Mouse (Mus musculus): ENCODE results near the gene Flad1.

The Flad1 gene

GRCm38 (mm10) chr3:89365486-89366414, 45.9 kb downstream of the Flad1 start:
- H3K36me3 ChIP-seq (ENCODE audit: control insufficient read depth, insufficient read depth, low read length, poor library complexity, severe bottlenecking): no peaks in the 10 kb centered on the region
- no peak for DNase-seq (ENCODE audit: low read depth, low spot score)
- H3K27me3 ChIP-seq (ENCODE audit: control insufficient read depth, insufficient read depth, low read length, poor library complexity, severe bottlenecking): no peaks in the 10 kb centered on the region

DNA sequence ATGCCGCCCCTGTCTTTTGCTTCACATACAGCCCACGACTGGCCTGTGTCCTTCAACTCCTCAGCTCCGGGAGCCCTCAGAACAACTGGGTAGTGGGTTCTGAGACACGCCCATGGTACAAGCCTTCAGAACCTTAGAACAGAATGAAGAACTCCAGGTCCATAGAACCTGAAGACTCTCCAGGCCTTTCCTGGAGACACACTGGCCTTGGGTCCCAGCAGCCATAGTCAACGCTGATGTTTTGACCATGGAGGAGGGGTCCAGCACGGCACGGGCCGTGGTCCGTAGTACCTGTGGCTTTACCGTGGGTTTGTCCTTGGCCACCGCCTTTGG, 46.6 kb downstream of the Flad1 start, which contains the start of gene Dcst1:
Gene Dcst1 (minus strand): TSS at position 101 of the 333 bp plus-strand sequence.
- H3K36me3 ChIP-seq (ENCODE audit: control insufficient read depth, insufficient read depth, low read length, poor library complexity, severe bottlenecking): no peaks in the 10 kb centered on the region
- no peak for DNase-seq (ENCODE audit: low read depth, low spot score)
- no peaks in the 10 kb centered on the region for H3K27me3 ChIP-seq (ENCODE audit: control insufficient read depth, insufficient read depth, low read length, poor library complexity, severe bottlenecking)

DNA sequence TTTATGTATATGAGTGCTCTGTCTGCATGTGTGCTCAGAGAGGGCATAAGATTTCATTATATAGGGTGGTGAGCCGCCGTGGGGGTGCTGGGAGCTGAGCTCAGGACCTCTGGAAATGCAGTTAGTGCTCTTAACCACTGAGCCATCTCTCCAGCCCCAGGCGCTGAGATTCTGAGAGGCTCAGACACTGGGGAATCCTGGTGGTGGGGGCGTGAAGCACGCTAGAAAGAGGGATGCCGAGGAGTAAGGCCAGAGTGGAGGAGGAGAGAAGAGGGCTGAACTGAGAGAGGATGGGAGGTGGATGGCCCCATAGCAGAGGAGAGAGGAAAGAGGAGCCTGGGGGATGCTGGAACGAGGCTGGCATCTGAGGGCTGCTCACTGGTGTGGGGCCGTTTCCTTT, 47.0 kb downstream of the Flad1 start:
- Histone ChIP-seq H3K36me3 (ENCODE audit: control insufficient read depth, insufficient read depth, low read length, poor library complexity, severe bottlenecking) (no peaks in the 10 kb centered on the region), H3K27me3 (ENCODE audit: control insufficient read depth, insufficient read depth, low read length, poor library complexity, severe bottlenecking) (no peaks in the 10 kb centered on the region)
- no peak for DNase-seq (ENCODE audit: low read depth, low spot score)

- Histone ChIP-seq H3K36me3 (ENCODE audit: control insufficient read depth, insufficient read depth, low read length, poor library complexity, severe bottlenecking) (no peaks in the 10 kb centered on the region), H3K27me3 (ENCODE audit: control insufficient read depth, insufficient read depth, low read length, poor library complexity, severe bottlenecking) (no peaks in the 10 kb centered on the region)
- no peak for DNase-seq (ENCODE audit: low read depth, low spot score)
These were observed 50.0 kb downstream of the Flad1 start, which contains the start of gene Dcst2 for GRCm38 (mm10) chr3:89361675-89362074. TSS of gene Dcst2 (plus strand) at chr3:89361975.

GRCm38 (mm10) chr3:89360237-89360636, 51.4 kb downstream of the Flad1 start:
- peak; percentile 40 for DNase-seq (ENCODE audit: low read depth, low spot score)
- no peaks in the 10 kb centered on the region for H3K36me3 ChIP-seq (ENCODE audit: control insufficient read depth, insufficient read depth, low read length, poor library complexity, severe bottlenecking)

GRCm38 (mm10) chr3:89359630-89360029, 52.0 kb downstream of the Flad1 start:
- Histone ChIP-seq H3K27me3 (ENCODE audit: control insufficient read depth, insufficient read depth, low read length, poor library complexity, severe bottlenecking) (no peaks in the 10 kb centered on the region), H3K36me3 (ENCODE audit: control insufficient read depth, insufficient read depth, low read length, poor library complexity, severe bottlenecking) (no peaks in the 10 kb centered on the region)
- no peak for DNase-seq (ENCODE audit: low read depth, low spot score)

More at GRCm38 (mm10) chr3:89360237-89360636, 51.4 kb downstream of the Flad1 start:
- no peaks in the 10 kb centered on the region for H3K27me3 ChIP-seq (ENCODE audit: control insufficient read depth, insufficient read depth, low read length, poor library complexity, severe bottlenecking)

DNA sequence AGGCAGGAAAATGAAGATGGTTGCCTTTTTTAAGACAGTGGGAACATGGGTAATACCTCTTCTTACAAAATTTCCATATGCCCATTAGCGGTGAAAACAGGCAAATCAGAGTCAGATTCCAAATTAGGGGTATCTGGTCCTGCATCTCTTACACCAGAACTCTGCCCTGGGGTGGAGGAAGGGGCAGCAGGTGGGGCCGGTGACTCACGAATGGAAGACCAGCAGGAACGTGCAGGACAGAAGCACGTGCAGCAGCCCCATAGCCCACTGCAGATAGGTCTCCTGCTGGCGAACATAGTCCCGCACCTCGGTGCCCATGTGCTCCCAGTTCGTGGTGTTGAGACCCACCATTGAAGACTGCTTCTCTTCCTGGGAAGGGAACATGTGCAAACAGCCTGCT, 55.6 kb downstream of the Flad1 start:
- no peaks in the 10 kb centered on the region for H3K36me3 ChIP-seq (ENCODE audit: control insufficient read depth, insufficient read depth, low read length, poor library complexity, severe bottlenecking)
- DNase-seq (ENCODE audit: low read depth, low spot score): no peak
- H3K27me3 ChIP-seq (ENCODE audit: control insufficient read depth, insufficient read depth, low read length, poor library complexity, severe bottlenecking): no peaks in the 10 kb centered on the region

- DNase-seq (ENCODE audit: low read depth, low spot score): no peak
- Histone ChIP-seq H3K36me3 (ENCODE audit: control insufficient read depth, insufficient read depth, low read length, poor library complexity, severe bottlenecking) (no peaks in the 10 kb centered on the region), H3K27me3 (ENCODE audit: control insufficient read depth, insufficient read depth, low read length, poor library complexity, severe bottlenecking) (no peaks in the 10 kb centered on the region)
These were observed 56.2 kb downstream of the Flad1 start for GRCm38 (mm10) chr3:89355512-89355902.

DNA sequence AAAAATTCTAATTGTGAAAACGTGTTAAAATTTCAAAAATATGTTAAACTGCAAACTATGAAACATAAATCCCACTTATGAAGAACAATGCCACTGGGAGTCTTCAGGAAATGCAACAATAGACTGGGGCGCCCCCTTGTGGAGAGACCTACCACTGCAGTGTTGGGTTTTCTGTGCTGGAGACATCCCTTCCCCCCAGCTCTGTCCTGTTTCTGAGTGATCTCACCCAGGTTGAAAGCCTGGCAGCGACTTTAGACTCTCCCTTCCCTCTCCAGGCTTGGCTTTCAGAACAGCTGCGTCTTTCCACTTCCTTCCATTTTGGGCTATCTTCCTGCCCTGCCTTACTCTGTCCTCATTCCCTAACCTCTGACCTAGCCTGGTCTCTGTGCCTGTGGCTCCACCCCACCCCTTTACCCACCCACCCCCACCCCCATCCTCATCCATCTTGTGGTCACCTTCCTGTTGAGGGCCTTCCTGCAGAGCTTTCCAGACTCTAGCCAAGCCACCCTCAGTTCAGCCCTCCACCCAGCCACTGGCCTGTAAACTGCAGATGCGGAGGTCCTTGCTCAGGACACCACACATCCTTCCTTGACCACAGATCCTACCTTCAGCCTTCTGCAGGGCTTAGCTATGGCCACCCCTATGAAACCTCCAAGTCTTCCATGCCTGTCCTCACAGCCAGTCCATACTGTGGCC, 56.7 kb downstream of the Flad1 start:
- Histone ChIP-seq H3K27me3 (ENCODE audit: control insufficient read depth, insufficient read depth, low read length, poor library complexity, severe bottlenecking) (no peaks in the 10 kb centered on the region), H3K36me3 (ENCODE audit: control insufficient read depth, insufficient read depth, low read length, poor library complexity, severe bottlenecking) (no peaks in the 10 kb centered on the region)

DNA sequence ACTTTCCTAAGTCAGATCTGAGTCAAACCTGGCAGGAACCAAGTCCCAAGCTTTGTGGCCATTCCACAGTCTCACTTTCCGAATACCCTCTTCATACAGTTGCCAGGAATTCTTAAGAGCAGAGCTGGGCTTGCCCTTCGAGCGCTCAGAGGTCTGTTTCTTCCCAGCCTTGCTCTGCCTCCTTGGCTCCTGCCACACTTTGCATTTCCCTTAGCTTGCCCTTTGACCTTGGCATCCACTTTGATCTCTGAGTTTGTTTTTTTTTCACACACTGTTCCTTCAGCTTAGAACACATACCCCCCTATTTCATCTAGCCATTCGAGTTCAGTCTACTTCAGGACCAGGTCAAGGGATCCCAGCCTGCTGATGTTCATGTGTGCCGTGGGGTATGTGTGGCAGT, 60.4 kb downstream of the Flad1 start:
- DNase-seq (ENCODE audit: low read depth, low spot score): no peak
- Histone ChIP-seq H3K36me3 (ENCODE audit: control insufficient read depth, insufficient read depth, low read length, poor library complexity, severe bottlenecking) (no peaks in the 10 kb centered on the region), H3K27me3 (ENCODE audit: control insufficient read depth, insufficient read depth, low read length, poor library complexity, severe bottlenecking) (no peaks in the 10 kb centered on the region)

More for the DNA sequence above, 56.7 kb downstream of the Flad1 start:
- peak; percentile 83 for DNase-seq (ENCODE audit: low read depth, low spot score)
